Mouse (Mus musculus): ENCODE results near the gene Olfr799. TPM values are rescaled to one million over a fixed set of nuclear protein-coding genes. Genes with fewer than 3 reads are reported as not detected.

Gene Olfr799
- total RNA-seq (2021) = not detected
- long read RNA-seq, experiment 1 = 0 reads
- long read RNA-seq, experiment 2 = 0 reads

- no peak for DNase-seq
Measured at GRCm38 (mm10) chr10:129637184-129637583, at the start of gene Olfr799. Gene Olfr799 (plus strand): TSS chr10:129637484.

GRCm38 (mm10) chr10:129612470-129612869 is 24.8 kb upstream of the Olfr799 start, which contains the start of gene Olfr796:
Gene Olfr796 (minus strand): TSS chr10:129612570.
- no peak for DNase-seq

DNA sequence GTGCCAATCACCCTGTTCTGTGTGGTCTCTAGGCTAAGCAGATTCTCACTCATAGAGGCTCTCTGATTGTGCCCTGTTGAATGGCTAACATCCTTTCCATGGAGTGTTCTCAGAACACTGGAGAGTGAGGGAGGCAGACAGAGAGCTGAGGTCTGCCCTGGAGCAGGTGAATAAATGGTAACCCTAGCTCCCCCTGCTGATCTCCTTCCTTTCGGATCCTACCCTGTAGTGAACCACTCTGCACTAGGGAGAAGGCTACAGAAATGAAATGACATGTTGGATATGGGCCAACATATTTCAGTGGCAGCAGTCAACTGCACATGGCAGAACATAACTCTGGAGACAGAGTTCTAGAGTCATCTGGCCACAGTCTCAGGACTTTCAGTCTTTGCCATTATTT is 15.6 kb upstream of the Olfr799 start:
- no peak for DNase-seq

DNA sequence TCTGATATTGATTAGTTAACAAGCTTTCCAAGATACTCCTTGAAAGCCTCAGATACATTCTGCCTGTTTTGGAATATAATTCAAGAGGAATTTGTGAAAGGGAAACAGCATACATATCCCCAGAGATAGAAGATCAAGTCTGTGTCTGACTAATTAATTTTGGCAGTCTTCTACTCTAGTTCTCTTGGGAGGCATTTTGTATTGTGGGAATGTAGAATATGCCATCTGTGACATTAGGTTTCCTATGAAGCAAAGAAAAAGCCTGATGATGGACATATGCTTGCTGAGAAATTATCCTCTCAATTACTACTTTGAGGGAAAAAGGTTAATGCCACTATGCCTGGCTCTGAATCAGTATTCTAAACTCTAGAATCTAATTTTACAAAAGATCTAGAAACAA is 14.0 kb upstream of the Olfr799 start:
- DNase-seq = no peak

DNA sequence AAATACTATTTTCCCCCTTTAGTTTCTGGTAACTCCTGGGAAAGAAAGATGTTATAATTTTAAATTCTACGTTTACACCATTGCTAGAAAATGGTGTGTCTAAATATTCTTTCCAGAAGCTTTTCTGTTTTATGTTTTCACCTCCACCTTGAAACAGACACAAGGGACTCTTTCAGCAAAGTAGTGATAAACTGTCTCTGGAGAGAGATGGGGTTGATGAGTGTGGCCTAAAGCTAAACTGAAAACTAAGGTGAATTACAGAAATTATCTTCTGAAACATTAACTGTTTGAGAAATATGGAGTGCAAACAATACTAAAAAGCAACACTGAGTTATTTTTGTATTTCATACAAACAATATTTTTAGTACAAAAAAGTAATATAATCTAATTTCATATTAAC is 9.4 kb upstream of the Olfr799 start, which contains the start of gene Olfr798:
Gene Olfr798, minus strand, starts transcription at position 101 of the 400 bp plus-strand sequence.
- no peak for DNase-seq

DNA sequence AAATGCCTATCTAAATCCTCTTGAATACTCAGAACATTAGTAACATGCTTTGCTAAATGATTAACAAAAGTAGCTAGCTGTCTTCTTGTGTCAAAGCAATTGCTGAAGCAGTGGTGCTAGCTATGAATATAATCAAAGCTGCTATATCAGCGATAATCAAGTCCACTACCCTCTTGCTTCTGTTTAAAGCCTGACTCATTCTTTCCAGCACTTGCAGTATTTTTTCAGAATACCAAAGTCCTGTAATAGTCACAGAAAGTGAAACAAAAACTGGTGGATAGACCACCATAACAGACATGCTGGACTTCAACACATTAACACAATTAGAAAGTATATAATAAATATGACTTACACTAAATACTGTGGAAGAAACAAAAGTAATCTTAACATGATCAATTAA is 14.5 kb downstream of the Olfr799 start:
- no peak for DNase-seq

DNA sequence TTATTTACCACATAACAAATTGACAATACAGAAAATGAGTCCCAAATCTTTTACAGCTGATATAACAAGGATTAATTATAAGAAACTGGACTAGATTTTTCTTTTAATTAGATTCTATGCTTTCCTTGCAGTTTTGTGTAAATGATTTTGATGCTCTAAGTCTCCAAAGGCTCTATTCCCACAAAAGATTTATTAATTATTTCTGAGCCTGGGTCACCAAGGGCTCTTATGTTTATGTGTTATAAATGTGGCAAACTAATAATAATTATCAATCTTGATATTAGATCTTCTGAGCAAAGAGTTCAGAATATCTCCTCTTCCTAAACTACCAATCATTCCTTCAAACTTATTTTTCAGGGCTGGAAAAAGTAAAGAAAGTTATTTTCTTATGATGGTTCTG is 20.1 kb downstream of the Olfr799 start, which contains the start of gene Olfr800:
Gene Olfr800, plus strand, starts transcription at position 301 of the 400 bp plus-strand sequence.
- DNase-seq = no peak

GRCm38 (mm10) chr10:129673765-129674164 is 36.5 kb downstream of the Olfr799 start, which contains the start of gene Olfr801:
Gene Olfr801 (minus strand): TSS chr10:129673865.
- no peak for DNase-seq

DNA sequence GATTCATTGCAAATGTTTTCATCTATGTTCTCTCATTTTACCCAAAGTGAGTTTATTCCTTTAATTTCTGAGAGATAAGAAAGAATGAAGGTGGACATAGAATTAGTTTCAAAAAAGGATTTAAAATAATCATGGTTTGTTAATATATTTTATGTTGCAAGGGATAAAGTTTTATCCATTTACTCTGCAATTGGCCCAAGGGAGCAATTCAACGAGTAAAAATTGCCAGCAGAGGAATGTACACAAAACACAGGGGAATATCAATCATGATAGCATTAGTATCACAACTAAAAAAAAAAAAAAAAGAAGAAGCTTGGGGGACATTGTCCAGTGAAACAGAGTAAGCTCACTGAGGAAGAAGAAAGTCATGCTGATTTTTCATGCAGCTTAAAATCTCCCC is 50.8 kb downstream of the Olfr799 start, which contains the start of gene Olfr802:
Gene Olfr802, minus strand, starts transcription at position 101 of the 400 bp plus-strand sequence.
- no peak for DNase-seq

GRCm38 (mm10) chr10:129694186-129694585 is 56.9 kb downstream of the Olfr799 start, which contains the start of gene Olfr803:
Gene Olfr803 (minus strand): TSS chr10:129694286.
- DNase-seq = no peak

Other genes with a start within 250 kb of the Olfr799 start
- not detected for gene Olfr785, start 232.1 kb upstream of the Olfr799 start, total RNA-seq (2021)
- gene Olfr786, start 210.2 kb upstream of the Olfr799 start, total RNA-seq (2021) = not detected
- gene Olfr787, start 175.6 kb upstream of the Olfr799 start, total RNA-seq (2021) = not detected
- not detected for gene Olfr788, start 166.5 kb upstream of the Olfr799 start, total RNA-seq (2021)
- gene Olfr789, start 152.7 kb upstream of the Olfr799 start, total RNA-seq (2021) = not detected
- not detected for gene Olfr790, start 139.0 kb upstream of the Olfr799 start, total RNA-seq (2021)
- gene Olfr791, start 115.7 kb upstream of the Olfr799 start, total RNA-seq (2021) = not detected
- not detected for gene Olfr792, start 98.3 kb upstream of the Olfr799 start, total RNA-seq (2021)
- not detected for gene Olfr794, start 69.8 kb upstream of the Olfr799 start, total RNA-seq (2021)
- not detected for gene Olfr796, start 24.9 kb upstream of the Olfr799 start, total RNA-seq (2021)
- gene Olfr798, start 9.6 kb upstream of the Olfr799 start, total RNA-seq (2021) = not detected
- not detected for gene Olfr800, start 20.2 kb downstream of the Olfr799 start, total RNA-seq (2021)
- not detected for gene Olfr801, start 36.4 kb downstream of the Olfr799 start, total RNA-seq (2021)
- not detected for gene Olfr802, start 50.7 kb downstream of the Olfr799 start, total RNA-seq (2021)
- gene Olfr803, start 56.8 kb downstream of the Olfr799 start, total RNA-seq (2021) = not detected
- gene Olfr804, start 65.7 kb downstream of the Olfr799 start, total RNA-seq (2021) = not detected
- gene Olfr805, start 91.9 kb downstream of the Olfr799 start, total RNA-seq (2021) = not detected
- gene Olfr806, start 104.4 kb downstream of the Olfr799 start, total RNA-seq (2021) = not detected
- not detected for gene Olfr807, start 120.3 kb downstream of the Olfr799 start, total RNA-seq (2021)
- gene Olfr808, start 128.0 kb downstream of the Olfr799 start, total RNA-seq (2021) = not detected
- gene Olfr809, start 137.2 kb downstream of the Olfr799 start, total RNA-seq (2021) = not detected
- gene Olfr810, start 157.4 kb downstream of the Olfr799 start, total RNA-seq (2021) = not detected
- gene Olfr811, start 166.9 kb downstream of the Olfr799 start, total RNA-seq (2021) = not detected
- gene Olfr812, start 208.6 kb downstream of the Olfr799 start, total RNA-seq (2021) = not detected
- gene Olfr813, start 217.9 kb downstream of the Olfr799 start, total RNA-seq (2021) = not detected
- gene Olfr814, start 242.4 kb downstream of the Olfr799 start, total RNA-seq (2021) = not detected

All from gastrocnemius, postnatal 10 days (tissue).